Mouse (Mus musculus): ENCODE results near the gene Pakap. TPM values are rescaled to one million over a fixed set of nuclear protein-coding genes. Genes with fewer than 3 reads are reported as not detected.

Gene Pakap
- polyA plus RNA-seq, 1 experiment from 2014 or later, result 28.4 TPM

DNA sequence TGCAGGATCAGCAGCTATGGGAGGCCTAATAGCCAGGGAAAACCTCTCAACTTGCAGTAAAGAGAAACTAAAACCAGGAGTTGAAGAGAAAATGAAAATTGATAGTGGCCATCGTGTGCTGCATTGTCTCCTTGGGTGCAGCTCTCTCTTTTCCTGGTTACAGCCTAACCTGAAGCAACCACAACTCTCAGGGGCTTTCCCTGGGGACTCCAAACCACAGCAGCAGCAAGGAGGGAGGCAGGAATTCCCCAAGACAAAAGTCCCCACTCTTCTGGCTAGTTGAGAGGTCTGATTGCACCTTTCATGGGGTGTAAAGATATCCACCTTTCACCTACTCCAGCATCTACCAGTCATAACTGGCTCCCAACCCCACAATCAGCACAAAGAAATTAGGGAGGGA is 157.6 kb downstream of the Pakap start:
- no peaks in the 10 kb centered on the region for H3K9me3 ChIP-seq (ENCODE audit: control insufficient read depth, low read length)
- H3K4me3 ChIP-seq (ENCODE audit: low read depth, low read length), result no peak overlapping the region
- no peaks in the 10 kb centered on the region for H3K36me3 ChIP-seq (ENCODE audit: control insufficient read depth, insufficient read depth, low read length)
- H3K27me3 ChIP-seq (replicated peaks; ENCODE audit: control insufficient read depth, insufficient read depth, low read length), result no peaks in the 10 kb centered on the region
- H3K9ac ChIP-seq (ENCODE audit: low read length), result no peak overlapping the region
- 72% methylated on average over 1 of the region's 1 CpGs for WGBS
- H3K4me2 ChIP-seq (ENCODE audit: low read length), result no peak overlapping the region
- no peak overlapping the region for H3K27ac ChIP-seq (ENCODE audit: low read depth)
- ATAC-seq (replicated peaks; ENCODE audit: low FRiP score, low TSS enrichment, low read depth) (no peak), DNase-seq (ENCODE audit: low spot score) (no peak)
- no peaks in the 10 kb centered on the region for H3K4me1 ChIP-seq (replicated peaks; ENCODE audit: control insufficient read depth, insufficient read depth, low read length)

DNA sequence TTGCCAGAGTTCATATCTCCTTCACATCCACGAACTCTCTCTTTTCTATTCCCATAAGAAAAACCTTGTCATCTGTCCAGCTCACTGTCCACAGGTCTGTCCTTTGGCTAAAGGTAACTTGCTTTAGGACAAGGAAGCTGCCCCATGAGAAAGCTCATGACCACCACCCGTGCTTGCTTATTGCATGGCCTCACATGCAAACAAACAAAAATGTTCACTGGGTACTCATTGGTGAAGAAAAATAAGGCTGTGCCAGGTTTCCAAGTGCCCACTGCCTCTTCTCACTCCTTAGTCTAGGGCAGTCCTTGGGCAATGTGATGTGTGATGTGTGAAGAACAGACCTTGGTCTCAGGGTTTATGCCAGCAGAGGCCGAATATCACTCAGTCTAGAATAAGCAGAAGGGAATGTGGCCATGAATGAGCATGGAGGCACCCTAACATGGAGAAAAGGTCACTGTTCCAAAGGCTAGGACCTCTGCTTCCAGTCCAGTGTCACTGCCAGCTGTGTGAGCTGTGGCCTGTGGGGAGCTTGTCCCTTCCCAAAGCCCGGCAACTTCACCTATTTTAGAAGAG is 160.7 kb downstream of the Pakap start:
- Histone ChIP-seq H3K4me3 (ENCODE audit: low read depth, low read length) (no peak overlapping the region), H3K27ac (ENCODE audit: low read depth) (no peak overlapping the region), H3K4me2 (ENCODE audit: low read length) (no peak overlapping the region), H3K9me3 (ENCODE audit: control insufficient read depth, low read length) (no peaks in the 10 kb centered on the region), H3K9ac (ENCODE audit: low read length) (no peak overlapping the region), H3K36me3 (ENCODE audit: control insufficient read depth, insufficient read depth, low read length) (no peaks in the 10 kb centered on the region), H3K27me3 (replicated peaks; ENCODE audit: control insufficient read depth, insufficient read depth, low read length) (no peaks in the 10 kb centered on the region), H3K4me1 (replicated peaks; ENCODE audit: control insufficient read depth, insufficient read depth, low read length) (no peaks in the 10 kb centered on the region)
- WGBS, result 84% methylated on average over 4 of the region's 4 CpGs
- no peak for DNase-seq (ENCODE audit: low spot score)
- ATAC-seq (replicated peaks; ENCODE audit: low FRiP score, low TSS enrichment, low read depth), result no peak

DNA sequence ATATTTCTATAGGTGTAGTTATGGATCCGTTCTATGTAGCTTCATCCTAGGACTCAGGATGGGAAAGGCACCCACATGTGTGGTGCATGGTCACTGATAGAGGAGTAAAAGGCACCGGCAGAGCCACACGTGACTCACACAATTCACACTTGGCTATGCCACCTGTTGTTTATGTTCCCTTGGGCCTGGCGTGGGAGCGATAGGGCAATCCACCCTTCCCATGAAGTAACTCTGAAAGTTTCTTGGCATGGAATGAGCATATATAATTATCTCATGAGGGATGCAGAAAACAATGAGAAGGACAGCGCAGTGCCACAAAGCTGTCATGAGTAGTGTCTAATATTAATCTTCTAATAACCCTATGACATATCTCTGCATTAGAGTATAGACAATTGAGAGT is 162.1 kb downstream of the Pakap start:
- no peak for ATAC-seq (replicated peaks; ENCODE audit: low FRiP score, low TSS enrichment, low read depth)
- no peaks in the 10 kb centered on the region for H3K4me1 ChIP-seq (replicated peaks; ENCODE audit: control insufficient read depth, insufficient read depth, low read length)

DNA sequence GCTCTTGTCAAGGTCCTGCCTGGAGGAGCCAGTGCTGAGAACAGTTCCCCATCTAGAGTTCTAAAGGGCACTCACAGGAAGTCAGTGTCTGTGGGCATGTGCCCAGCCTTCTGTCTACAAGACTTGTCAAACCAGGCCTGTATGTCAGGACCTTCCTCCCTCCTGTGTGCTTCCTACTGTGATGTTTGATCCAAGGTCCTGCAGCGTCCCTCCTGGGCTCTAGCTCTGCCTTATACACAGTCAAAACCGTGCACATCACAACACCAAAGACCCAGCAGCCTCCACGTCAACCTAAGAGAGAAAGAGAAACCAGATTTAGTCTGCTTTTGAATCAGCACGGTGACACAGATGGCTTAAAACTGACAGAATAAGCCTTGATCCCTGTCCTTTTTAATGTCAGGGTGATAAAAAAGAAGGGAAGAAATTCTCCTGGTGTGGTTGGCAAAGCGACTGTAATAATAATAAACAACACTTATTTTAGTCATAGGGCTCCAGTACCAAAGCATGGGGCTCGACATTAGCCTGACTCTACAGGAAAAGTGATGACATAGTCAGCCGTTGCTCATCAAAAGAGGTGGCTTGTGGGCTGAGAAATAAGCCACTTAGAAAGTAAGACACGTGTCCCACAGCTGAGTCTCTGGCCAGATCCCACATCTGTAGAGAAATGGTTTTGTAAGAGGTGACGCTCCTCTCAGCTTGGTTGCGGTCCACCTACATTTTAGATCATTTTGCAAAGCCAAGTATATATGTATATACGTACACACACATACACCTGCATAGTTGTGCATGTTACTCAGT is 163.0 kb downstream of the Pakap start:
- Histone ChIP-seq H3K4me3 (ENCODE audit: low read depth, low read length) (no peak overlapping the region), H3K4me2 (ENCODE audit: low read length) (no peak overlapping the region), H3K36me3 (ENCODE audit: control insufficient read depth, insufficient read depth, low read length) (no peaks in the 10 kb centered on the region), H3K27ac (ENCODE audit: low read depth) (no peak overlapping the region), H3K9me3 (ENCODE audit: control insufficient read depth, low read length) (no peaks in the 10 kb centered on the region), H3K9ac (ENCODE audit: low read length) (no peak overlapping the region), H3K4me1 (replicated peaks; ENCODE audit: control insufficient read depth, insufficient read depth, low read length) (no peaks in the 10 kb centered on the region), H3K27me3 (replicated peaks; ENCODE audit: control insufficient read depth, insufficient read depth, low read length) (no peaks in the 10 kb centered on the region)
- WGBS, result 75% methylated on average over 11 of the region's 11 CpGs
- DNase-seq (ENCODE audit: low spot score), result no peak
- ATAC-seq (replicated peaks; ENCODE audit: low FRiP score, low TSS enrichment, low read depth), result no peak

More for the DNA sequence above, 162.1 kb downstream of the Pakap start:
- WGBS, result 89% methylated on average over 6 of the region's 6 CpGs
- Histone ChIP-seq H3K9me3 (ENCODE audit: control insufficient read depth, low read length) (no peaks in the 10 kb centered on the region), H3K27ac (ENCODE audit: low read depth) (no peak overlapping the region), H3K9ac (ENCODE audit: low read length) (no peak overlapping the region), H3K4me2 (ENCODE audit: low read length) (no peak overlapping the region), H3K27me3 (replicated peaks; ENCODE audit: control insufficient read depth, insufficient read depth, low read length) (no peaks in the 10 kb centered on the region), H3K36me3 (ENCODE audit: control insufficient read depth, insufficient read depth, low read length) (no peaks in the 10 kb centered on the region), H3K4me3 (ENCODE audit: low read depth, low read length) (no peak overlapping the region)
- DNase-seq (ENCODE audit: low spot score), result no peak

DNA sequence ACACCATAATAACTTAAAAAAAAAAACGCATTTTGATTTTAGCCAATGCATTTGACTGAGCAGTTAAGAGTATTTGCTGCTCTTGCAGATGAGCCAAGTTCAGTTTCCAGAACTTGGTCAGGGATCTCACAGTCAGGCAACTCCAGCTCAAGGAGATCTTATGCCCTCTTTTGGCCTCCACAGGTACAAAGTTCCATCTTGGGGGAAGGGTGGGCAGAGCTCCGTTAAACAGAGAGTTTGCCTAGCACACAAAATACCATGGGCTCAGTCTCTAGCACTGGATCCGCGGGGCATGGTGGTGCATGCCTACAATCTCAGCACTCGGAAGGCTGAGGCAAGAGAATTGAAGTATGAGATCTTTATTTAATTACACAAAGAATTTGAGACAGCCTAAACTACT is 164.4 kb downstream of the Pakap start:
- Histone ChIP-seq H3K4me3 (ENCODE audit: low read depth, low read length) (no peak overlapping the region), H3K9ac (ENCODE audit: low read length) (no peak overlapping the region), H3K4me2 (ENCODE audit: low read length) (no peak overlapping the region), H3K27ac (ENCODE audit: low read depth) (no peak overlapping the region), H3K36me3 (ENCODE audit: control insufficient read depth, insufficient read depth, low read length) (no peaks in the 10 kb centered on the region), H3K27me3 (replicated peaks; ENCODE audit: control insufficient read depth, insufficient read depth, low read length) (no peaks in the 10 kb centered on the region), H3K4me1 (replicated peaks; ENCODE audit: control insufficient read depth, insufficient read depth, low read length) (no peaks in the 10 kb centered on the region), H3K9me3 (ENCODE audit: control insufficient read depth, low read length) (no peaks in the 10 kb centered on the region)
- no peak for ATAC-seq (replicated peaks; ENCODE audit: low FRiP score, low TSS enrichment, low read depth)
- 80% methylated on average over 5 of the region's 5 CpGs for WGBS
- no peak for DNase-seq (ENCODE audit: low spot score)

DNA sequence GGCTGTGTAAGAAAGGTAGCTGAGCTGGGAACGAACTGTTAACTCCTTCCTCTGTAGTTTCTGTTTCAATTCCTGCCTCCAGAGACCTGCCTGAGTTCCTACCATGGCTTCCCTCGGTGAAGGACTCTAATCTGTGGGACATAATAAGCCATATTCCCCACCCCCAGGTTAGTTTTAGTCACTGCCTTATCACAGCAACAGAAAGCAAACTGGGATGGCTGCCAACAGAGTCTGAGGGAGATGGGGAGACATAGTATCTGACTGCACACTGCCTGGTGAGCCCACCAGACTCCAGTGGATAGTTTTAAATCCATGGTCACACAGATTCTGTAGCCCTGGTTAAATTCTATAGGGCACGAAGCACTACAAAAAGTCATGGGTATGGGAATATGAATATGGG is 165.5 kb downstream of the Pakap start:
- H3K36me3 ChIP-seq (ENCODE audit: control insufficient read depth, insufficient read depth, low read length), result no peaks in the 10 kb centered on the region
- H3K4me3 ChIP-seq (ENCODE audit: low read depth, low read length), result no peak overlapping the region
- no peaks in the 10 kb centered on the region for H3K27me3 ChIP-seq (replicated peaks; ENCODE audit: control insufficient read depth, insufficient read depth, low read length)
- H3K4me2 ChIP-seq (ENCODE audit: low read length), result no peak overlapping the region
- no peaks in the 10 kb centered on the region for H3K4me1 ChIP-seq (replicated peaks; ENCODE audit: control insufficient read depth, insufficient read depth, low read length)
- H3K9ac ChIP-seq (ENCODE audit: low read length), result no peak overlapping the region
- no peak overlapping the region for H3K27ac ChIP-seq (ENCODE audit: low read depth)
- 70% methylated on average over 3 of the region's 3 CpGs for WGBS
- DNase-seq (ENCODE audit: low spot score), result no peak
- ATAC-seq (replicated peaks; ENCODE audit: low FRiP score, low TSS enrichment, low read depth), result no peak
- H3K9me3 ChIP-seq (ENCODE audit: control insufficient read depth, low read length), result no peaks in the 10 kb centered on the region

DNA sequence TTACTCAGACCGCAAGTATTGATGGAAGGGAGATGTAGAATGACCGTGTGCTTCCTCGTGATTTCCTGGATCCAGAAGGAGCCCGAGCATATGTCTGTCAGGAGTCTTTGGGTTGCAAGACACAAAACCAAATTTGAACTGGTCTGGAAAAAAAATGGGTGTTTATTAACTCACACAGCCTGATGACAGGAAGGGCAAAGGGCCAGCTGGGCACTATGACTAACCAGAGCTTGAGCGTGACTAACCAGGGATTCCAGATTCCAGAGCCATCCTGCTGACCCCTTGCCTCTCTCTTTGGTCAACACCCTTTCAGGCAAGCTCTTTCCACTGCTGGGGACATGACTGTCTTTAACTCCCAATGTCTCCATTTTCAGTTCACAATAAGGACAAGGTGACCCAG is 167.4 kb downstream of the Pakap start:
- Histone ChIP-seq H3K36me3 (ENCODE audit: control insufficient read depth, insufficient read depth, low read length) (no peaks in the 10 kb centered on the region), H3K4me1 (replicated peaks; ENCODE audit: control insufficient read depth, insufficient read depth, low read length) (no peaks in the 10 kb centered on the region), H3K9ac (ENCODE audit: low read length) (no peak overlapping the region), H3K9me3 (ENCODE audit: control insufficient read depth, low read length) (no peaks in the 10 kb centered on the region), H3K27ac (ENCODE audit: low read depth) (no peak overlapping the region), H3K4me2 (ENCODE audit: low read length) (no peak overlapping the region), H3K4me3 (ENCODE audit: low read depth, low read length) (no peak overlapping the region), H3K27me3 (replicated peaks; ENCODE audit: control insufficient read depth, insufficient read depth, low read length) (no peaks in the 10 kb centered on the region)
- ATAC-seq (replicated peaks; ENCODE audit: low FRiP score, low TSS enrichment, low read depth) (no peak), DNase-seq (ENCODE audit: low spot score) (no peak)
- 80% methylated on average over 5 of the region's 5 CpGs for WGBS

DNA sequence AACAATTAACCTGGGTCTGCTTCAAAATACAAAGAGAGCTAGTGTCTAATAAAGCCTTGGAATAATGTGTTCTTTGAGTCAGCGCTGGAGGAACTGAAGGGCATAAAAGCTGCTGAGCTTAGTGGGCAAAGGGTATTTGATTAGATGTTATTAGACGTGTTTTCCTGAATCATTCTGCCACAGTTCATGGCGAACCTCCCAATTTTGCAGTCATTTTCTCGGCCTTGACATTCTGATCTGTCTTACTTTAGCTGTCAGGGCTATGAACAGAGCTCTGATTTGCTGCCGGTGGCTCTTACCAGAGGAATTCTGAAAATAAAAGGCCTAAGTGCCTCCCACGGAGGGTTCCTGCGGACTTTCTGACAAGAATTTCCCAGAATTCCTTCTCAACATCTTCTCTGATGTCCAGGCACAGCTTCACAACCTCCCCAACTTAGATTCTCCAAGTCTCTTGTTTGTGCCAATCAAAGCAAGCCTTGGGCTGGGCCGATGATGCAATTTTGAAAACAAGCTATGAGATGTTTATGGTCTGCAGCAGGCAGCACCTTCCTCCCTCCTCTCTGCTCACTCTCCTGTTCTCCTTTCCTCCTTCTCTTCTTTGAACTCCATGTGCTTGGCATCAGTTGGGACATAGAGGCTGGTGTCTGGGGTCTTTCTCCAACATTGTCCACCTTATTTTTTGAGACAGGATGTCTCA is 171.0 kb downstream of the Pakap start:
- DNase-seq (ENCODE audit: low spot score), result no peak
- no peak for ATAC-seq (replicated peaks; ENCODE audit: low FRiP score, low TSS enrichment, low read depth)
- H3K4me2 ChIP-seq (ENCODE audit: low read length), result no peak overlapping the region
- WGBS, result 55% methylated on average over 8 of the region's 8 CpGs
- no peaks in the 10 kb centered on the region for H3K4me1 ChIP-seq (replicated peaks; ENCODE audit: control insufficient read depth, insufficient read depth, low read length)
- H3K4me3 ChIP-seq (ENCODE audit: low read depth, low read length), result no peak overlapping the region
- no peak overlapping the region for H3K27ac ChIP-seq (ENCODE audit: low read depth)
- H3K27me3 ChIP-seq (replicated peaks; ENCODE audit: control insufficient read depth, insufficient read depth, low read length), result no peaks in the 10 kb centered on the region
- H3K9me3 ChIP-seq (ENCODE audit: control insufficient read depth, low read length), result no peaks in the 10 kb centered on the region
- no peaks in the 10 kb centered on the region for H3K36me3 ChIP-seq (ENCODE audit: control insufficient read depth, insufficient read depth, low read length)
- H3K9ac ChIP-seq (ENCODE audit: low read length), result no peak overlapping the region
